Mouse (Mus musculus) urinary bladder, postnatal 25 days (tissue): ENCODE measurements at regions not wholly inside any gene's neighbourhood (a gene's known extent, or its start where the extent isn't known, plus 50 kb on each side); places are given as distances from the start of the nearest gene placed in this dataset.

Experiments used
- DNase-seq: peaks from one replicate; pipeline ENCODE4 v3.0.0; 2022; ENCODE audit warnings: low spot score

DNA sequence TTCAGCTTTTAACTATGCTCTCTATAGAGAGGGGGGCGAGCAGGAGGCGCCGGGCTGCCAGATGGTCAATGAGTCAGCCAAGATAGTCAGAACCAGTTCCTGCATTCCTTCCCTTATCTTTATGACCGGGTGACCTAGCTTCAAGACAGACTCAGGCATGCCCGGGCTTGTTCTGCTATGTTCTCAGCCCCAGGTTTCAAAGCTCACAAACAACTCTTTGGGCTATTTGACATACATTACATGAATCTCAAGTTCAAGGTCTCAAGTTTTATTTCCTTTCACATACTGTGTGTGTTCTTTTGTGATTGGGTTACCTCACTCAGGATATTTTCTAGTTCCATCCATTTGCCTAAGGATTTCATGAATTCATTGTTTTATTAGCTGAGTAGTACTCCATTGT, 265.8 kb upstream of the Fmr1 start:
- peak; percentile 5 for DNase-seq

- no peak for DNase-seq
Measured at GRCm38 (mm10) chrX:68422201-68422600, 256.1 kb upstream of the Fmr1 start.
